Mouse (Mus musculus): ENCODE data around the gene Fscn3.
A peak's percentile ranks its signal among the peaks of the same experiment; 100 is the strongest.

Fscn3 gene

DNA sequence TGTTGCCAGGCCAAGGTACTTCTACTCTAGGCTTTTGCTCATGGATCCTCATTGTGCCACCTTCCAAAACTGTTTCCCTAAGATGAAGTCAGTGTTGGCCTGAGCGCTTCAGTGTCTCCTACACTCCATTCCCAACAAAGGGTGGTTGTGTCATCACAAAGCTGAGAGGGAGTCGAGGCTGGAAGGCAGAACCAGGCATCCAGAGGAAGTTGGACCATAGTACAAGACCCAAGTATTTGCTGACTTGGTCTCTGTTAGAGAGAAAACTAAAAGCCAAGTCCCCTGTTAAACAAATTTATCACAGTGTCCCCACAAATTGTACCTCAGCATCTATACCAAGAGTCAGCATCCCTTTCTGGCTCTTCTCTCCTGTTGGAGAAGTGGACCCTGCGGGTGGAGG lies 701 bp downstream of the Fscn3 start, which contains the start of gene Gcc1:
Gene Gcc1, minus strand, starts transcription at position 101 of the 400 bp plus-strand sequence.
- DNase-seq (ENCODE audit: extremely low spot score) = no peak

DNA sequence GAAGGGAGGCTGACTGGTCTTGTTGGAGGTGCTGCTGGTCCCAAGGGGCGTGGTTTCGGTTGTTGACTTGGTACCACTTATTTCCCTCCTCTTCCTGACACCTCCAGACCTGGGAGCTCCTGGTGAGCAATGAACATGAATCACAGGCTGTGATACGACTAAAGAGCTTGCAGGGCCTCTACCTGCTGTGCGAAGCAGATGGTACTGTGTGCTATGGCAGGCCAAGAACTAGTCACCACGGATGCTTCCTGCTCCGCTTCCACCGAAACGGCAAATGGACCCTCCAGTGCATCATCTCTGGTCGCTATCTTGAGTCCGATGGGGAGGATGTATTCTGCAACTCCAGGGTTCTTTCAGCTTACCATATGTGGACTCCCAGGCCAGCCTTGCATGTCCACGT lies 2.3 kb downstream of the Fscn3 start:
- no peak for DNase-seq (ENCODE audit: extremely low spot score)

DNA sequence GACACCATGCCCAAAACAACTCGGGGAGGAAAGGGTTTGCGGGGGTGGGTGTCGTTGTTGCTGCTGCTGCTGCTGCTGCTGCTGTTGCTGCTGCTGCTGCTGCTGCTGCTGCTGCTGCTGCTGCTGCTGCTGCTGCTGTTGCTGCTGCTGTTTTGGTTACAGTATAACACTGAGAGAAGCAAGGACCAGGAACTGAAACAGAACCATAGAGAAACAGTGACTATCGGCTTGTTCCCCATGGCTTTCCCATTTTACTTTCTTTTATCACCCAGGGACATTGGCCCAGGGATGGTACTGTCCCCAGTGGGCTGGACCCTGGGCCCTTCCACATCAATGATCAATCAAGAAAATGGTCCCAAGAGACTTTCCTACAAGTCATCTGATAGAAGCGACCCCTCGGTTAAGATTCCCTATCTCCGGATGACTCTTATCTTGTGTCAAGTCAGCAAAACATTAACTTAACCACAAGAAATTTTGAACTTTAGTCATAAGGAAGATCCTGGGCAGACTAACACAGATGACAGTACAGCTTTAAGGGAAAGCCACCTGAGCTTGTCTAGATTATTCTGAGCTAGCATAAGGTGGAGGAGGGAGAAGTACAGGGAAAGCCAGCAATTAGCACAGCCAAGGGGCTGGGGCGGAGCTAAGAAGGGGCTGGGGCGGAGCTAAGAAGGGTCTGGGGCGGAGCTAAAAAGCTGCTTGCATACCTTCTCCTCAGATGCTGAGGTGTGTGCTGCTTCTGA lies 3.4 kb downstream of the Fscn3 start:
- no peak for DNase-seq (ENCODE audit: extremely low spot score)

DNA sequence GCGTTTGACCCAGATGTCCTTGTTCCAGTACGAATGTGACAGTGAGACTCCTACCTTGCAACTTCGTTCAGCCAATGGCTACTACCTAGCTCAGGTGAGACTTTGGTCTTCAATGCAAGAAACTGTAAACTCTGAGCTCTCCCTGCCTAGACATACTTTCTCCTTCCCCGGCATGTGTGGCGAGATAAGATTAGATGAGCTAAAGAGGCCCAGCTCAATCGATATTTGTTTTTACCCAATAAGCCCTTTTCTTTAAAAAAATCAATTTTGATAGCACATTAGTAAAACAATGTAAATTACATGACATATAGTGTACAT lies 3.9 kb downstream of the Fscn3 start:
- no peak for DNase-seq (ENCODE audit: extremely low spot score)

DNA sequence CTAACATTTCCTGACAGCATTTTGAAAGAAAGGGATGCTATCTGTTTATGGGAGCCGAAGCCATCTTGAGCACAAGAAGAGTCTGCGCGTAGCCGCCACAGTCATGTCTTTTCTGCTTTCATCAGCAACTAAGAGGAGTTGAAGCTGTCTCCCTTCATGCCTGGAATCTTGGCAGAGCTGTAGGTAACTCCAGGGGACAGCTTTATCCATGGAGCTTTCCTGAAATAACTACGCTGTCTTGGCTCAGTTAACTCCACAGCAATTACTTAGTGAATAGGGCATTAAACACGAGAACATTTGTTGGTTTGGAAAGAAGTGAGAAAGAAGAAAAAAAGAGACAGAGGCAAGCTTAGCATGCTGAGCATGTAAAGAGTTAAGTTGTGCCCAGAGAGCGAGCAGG lies 20.3 kb downstream of the Fscn3 start:
- DNase-seq (ENCODE audit: extremely low spot score) = no peak

DNA sequence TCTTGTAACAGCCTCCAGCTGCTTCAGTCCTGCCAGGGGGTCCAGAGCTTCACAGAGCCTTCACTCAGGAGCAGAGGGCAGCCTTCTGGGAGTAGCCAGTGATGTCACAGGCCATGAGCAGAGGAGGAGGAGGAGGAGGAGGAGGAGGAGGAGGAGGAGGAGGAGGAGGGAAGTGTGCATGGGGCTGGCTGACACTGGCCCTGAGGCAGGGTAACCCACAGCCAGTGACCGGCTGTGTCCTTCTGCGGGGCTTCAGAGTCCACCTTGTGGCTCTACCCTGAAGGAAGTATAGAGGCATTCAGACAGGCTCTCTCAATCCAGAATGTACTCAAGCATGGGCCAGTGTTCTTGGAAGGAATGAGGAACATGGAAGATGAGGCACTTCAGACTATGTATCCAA lies 21.7 kb downstream of the Fscn3 start, which contains the start of gene Pax4:
Gene Pax4, minus strand, starts transcription at position 101 of the 400 bp plus-strand sequence.
- no peak for DNase-seq (ENCODE audit: extremely low spot score)

DNA sequence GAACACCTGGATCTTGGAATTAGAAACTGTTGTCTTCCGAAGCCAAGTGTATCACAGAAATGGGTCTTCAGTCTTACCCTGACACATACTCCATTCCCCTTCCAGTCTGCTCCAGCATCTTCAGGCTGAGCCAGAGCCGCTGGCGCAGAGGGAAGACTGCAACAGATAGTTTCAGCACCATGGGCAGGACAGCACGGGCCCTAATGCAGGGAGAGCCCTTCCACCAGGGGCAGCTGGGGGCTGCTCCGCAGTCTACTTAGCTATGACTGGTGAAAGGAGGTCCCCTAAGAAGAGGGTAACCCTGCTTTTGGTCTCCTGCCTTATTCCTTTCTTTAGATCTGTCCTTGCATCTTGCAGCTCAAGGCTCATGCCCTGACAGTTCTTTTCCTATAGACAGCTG lies 22.9 kb downstream of the Fscn3 start:
- no peak for DNase-seq (ENCODE audit: extremely low spot score)

DNA sequence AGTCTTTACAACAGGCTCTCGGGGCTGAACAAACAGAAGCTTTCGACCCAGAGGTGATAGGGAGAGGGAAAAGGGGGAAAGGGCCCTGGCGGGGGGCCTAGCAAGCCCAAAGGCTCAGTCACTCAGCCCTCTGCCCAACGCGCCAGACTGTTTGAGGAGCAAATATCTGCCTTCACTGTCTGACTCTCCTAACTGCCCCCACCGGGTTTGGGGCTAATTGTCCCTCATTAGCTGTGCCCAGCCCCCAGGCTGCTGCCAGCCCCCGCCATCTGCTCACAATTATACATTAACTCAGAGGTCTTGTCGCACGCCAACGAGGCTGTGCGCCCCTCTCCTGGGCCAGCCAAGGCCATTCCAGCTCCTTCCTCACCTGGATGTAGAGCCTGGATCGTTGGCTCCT lies 23.4 kb downstream of the Fscn3 start:
- DNase-seq (ENCODE audit: extremely low spot score) = no peak

DNA sequence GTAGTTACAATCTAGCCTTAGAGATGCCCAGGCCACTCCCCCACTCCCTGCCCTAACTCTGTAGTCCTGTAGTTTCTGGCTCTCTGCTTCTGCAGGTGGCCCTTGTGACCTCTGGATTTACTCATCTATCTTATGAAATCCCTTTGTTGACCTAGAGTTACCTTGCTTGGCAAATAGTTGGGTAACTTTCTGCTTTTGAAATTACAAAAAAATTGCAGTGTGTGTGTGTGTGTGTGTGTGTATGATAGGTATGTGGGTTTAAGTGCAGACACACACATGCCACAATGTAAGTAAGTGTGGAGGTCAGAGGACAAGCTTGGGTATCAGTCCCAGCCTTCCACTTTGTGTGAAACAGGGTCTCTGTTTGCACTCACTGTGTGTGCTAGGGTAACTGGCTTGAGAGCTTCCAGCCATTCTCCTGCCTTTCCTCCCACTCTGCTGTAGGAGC lies 31.7 kb downstream of the Fscn3 start:
- DNase-seq (ENCODE audit: extremely low spot score) = no peak

DNA sequence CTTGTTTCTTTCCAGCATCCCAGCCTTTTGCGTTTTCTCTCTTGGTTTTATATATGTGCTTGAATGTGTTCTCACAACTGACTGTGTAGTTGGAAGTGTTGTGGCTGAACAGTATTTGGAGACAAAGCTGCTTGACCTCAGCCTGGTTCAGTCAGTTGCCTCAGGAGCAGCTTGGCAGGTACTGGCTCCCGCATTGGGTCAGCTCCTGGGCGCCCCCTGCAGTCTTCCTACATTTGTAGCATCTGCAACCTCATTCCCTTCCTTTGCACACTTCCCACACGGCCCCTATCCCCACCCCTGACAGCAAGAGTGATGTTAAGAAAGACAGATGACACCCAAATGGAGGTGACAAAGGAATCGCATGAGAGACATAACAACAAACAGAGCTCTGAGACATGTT lies 32.9 kb downstream of the Fscn3 start:
- peak; percentile 49 for DNase-seq (ENCODE audit: extremely low spot score)

DNA sequence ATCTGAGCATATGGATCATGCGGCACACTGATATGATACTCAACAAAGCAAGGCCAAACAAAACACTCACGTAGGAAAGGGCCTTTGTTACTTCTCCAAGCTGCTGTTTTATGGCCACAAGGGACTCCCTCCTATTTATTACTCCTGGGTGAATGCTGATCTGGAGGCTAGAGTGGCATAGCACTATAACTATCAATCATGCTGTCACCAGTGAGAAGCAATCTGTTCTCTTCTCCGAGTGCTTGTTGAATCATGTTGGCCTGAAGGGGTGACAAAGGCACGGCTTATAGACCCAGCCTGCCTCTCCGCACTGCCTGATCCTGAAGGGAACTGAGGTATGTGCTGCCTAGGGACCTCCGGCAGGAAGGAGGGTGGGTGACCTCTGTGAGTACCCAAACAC lies 37.0 kb downstream of the Fscn3 start:
- peak; percentile 34 for DNase-seq (ENCODE audit: extremely low spot score)

DNA sequence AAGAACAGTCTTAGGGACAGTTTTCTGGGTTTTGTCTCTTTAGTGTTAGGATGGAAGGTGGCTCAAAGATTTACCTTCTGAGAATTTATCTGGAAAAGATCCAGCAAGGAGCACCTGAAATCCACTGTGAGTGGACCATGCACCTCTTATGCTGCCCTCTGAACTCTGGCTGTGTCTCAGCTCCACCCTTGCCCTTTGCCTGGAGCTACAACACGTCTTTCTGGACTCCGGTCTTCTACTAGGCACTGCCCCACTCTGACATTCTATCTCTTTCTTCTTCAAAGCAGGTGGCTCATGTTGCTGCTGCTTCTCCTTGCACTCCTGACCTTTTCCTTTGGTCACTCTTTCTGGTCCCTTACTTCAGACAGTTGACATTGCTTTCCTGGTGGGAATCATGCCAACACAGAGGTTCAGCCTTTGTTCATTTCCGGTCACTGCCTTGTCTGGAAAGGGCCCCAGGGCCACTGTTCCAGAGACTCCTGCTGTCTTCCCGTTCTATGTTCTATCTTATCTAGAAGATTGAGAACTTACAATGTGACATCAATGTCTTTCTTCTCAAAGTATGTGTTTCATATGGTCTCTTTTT lies 42.5 kb downstream of the Fscn3 start:
- DNase-seq (ENCODE audit: extremely low spot score) = no peak

DNA sequence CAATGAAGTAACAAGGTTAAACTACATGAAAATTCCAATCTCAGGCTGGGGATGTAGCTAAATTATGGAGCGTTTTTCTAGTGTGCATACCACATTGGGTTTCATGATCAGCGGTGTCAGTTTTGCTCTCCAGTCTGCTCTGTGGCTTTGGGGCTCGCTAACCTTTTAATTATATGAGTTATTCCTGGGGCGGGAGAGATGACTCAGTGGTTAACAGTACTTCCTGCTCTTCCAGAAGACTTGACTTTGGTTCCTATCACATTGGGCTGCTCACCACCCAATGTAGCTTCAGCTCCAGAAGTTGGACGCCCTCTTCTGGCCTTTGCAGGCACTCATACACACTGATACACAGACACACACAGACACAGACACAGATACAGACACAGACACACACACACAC lies 43.0 kb downstream of the Fscn3 start:
- no peak for DNase-seq (ENCODE audit: extremely low spot score)

DNA sequence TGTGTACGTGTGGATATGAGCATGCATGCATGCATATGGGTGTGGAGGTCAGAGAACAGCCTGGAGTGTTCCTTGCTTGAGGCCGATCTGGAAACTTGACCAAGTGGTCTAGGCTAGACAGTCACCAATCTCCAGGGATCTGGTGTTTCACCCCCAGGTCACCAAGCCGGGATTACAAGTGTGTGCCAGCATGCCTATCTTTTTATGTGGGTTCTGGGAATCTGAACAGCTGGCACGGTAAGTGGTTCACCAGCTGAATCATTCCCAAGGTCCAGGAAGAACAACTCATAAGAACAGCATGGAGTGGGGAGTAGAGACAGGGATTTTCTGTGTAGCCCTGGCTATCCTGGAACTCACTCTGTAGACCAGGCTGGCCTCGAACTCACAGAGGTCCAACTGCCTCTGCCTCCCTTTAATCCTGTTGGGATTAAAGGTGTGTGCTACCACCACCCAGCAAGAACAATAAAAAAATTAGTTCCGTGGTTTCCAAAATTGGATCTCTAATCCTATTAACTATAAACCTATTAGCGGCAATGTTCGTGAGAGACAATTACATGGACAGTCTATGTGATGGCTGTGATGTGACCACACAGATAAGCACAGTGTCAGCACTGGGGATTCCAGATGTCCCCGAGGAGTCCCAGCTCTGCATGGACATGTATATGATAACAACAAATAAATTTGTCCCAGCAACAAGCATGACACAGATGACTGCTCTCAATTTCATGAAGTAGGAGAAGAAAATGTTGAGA lies 43.9 kb downstream of the Fscn3 start:
- no peak for DNase-seq (ENCODE audit: extremely low spot score)

DNA sequence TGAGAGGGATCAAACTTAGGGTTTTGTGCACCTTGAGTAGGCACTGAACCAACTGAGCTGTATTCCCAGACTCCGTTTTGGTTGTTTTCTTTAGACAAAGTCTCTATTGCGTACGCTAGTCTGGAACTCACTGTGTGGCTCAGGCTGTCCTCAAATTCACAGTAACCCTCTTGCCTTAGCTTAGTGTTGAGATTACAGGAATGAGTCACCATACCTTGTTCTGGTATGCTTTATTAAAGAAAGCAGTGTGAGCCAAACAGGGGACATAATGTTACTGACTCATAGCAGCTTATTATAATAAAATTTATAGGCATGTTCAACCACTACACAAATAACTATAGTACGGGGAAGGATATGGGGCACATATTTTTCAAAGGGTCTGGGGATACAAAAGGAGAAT lies 46.6 kb downstream of the Fscn3 start:
- no peak for DNase-seq (ENCODE audit: extremely low spot score)

DNA sequence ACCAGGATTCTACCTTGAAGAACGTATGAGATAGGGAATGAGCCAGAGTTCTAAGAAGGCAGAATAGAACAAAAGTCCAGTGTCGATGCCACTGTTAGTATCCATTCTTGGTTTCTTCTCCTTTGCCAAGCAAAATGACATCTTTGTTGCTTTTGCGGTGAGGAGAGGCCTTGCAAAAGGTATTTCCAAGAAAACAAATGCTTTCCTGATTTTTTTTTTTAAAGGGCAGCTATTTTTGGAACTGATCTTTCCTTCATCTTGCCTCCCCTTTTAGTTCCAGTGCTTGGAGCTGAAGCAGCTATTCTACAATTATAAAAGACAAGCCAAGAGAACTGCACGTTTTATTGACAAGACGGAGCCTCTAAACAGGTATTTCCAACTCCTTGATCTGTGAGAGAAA lies 47.2 kb downstream of the Fscn3 start, which contains the start of gene Snd1:
Gene Snd1, plus strand, starts transcription at position 301 of the 400 bp plus-strand sequence.
- no peak for DNase-seq (ENCODE audit: extremely low spot score)

DNA sequence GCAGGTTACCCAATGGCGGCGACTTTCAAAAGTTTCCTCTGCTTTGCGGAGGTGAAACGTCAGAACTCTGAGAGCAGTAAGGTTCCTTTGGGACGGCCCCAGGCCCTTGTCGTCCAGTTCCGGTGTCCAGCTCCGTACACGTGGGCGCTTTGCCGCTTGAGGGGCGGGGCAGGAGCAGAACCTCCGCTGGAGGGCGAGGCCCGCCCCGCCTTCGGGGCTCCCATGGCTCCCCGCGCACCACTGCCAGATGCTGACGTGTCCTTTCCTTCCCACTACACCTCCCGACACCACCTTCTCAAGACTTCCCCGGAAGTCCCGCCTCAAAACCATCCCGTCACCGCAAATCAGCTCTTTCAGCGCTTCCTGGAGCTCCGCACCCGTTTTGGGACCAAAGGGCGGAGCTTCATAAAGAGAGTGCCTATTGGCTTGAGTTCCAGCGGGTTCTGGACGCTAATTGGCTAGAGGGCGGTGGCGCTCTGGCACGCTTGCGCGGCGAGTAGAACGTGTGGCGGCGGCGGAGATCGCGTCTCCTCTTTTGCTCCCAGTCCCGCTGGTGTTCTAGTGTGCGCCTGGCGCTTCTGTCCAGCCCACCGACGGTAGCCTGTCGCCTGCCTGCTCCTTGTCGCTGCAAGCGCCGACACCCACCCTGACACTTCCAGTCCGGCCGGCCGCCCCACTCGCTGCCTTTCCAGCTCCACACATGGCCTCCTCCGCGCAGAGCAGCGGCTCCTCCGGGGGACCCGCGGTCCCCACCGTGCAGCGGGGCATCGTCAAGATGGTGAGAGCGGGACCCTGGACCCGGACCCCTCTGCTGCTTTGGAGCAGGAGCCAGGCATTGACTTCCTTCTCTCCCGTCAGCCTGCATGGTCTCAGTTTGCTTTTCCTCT lies 52.5 kb downstream of the Fscn3 start:
- DNase-seq (ENCODE audit: extremely low spot score) = peak; percentile 96

DNA sequence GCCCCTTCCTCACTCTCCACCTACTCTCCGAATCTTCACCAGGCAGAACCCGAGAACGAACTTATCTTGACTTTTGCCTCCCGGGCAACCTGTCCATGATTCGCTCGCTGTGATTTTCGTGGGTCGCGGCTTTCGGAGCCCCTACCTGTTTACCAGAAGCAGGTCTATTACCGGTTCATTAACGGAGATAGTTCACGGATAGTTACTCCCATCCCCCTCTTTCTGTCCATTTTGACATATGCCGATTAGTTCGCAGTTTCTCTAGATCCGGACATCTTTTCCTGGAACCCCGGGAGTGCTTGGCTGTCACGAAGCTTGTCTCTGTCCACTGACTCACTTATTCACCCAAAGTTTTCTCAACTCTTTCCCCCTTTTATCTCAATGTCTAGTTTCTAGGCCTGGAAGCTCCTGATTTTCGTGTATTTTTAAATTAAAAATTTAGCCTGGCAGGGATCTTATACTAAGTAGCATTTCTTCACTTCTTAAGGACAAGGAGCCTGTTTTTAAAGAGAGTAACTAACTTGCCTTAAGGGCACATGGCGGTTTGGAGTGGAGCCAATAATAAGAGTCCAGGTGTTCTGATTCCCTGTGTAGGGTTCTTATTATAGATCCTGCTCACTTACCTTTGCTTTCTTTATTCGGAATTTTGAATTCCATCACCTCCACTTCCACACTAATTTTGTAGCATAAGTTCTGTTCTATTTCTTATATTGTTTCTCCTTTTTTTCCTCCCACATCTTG lies 53.3 kb downstream of the Fscn3 start:
- DNase-seq (ENCODE audit: extremely low spot score) = no peak

DNA sequence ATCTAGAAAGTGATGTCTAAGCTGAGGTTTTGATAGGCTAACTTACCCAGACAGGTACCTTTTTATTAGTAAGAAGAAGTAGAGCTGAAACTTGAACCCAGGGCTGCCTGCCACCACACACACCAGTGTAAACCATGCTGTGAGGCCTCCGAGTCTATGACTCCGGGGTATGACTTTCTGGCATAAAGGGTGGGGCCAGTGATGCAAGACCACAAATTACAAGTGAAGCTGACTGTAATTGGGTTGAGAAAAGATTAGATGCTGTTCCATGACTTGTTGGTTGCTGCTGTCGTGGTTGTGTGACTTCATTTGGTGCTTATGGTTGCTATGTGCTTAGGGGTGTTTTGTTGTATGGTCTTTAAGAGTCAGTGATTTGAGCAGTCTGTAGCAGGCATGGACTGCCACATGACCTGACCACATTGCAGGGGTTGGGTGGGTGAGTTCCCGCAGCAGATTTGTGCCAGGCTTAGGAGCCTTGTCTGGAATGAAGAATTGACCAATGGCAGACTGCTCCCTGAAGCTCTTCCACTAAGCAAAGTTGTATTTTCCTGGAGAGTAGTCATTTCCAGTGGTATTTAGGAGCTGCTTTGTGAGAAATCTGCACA lies 55.2 kb downstream of the Fscn3 start:
- no peak for DNase-seq (ENCODE audit: extremely low spot score)

DNA sequence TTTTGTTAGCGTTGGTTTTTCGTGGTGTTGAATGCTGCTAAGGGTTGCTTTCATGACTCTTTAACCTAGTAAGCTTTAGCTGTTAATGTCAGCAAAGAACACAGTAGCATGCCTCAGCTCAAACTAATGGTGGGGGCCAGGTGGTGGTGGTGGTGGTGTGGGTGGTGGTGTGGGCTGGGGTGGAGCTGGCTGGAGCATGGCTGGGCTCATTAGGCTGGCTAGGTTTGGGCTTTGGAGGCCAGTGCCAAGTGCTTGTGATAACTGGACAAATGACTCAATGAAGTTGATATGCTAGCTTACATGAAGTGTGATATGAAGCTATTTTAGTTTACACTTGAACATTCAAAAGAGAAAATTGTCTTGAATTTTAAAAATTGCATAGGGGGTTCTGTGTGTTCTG lies 58.4 kb downstream of the Fscn3 start:
- DNase-seq (ENCODE audit: extremely low spot score) = no peak

DNA sequence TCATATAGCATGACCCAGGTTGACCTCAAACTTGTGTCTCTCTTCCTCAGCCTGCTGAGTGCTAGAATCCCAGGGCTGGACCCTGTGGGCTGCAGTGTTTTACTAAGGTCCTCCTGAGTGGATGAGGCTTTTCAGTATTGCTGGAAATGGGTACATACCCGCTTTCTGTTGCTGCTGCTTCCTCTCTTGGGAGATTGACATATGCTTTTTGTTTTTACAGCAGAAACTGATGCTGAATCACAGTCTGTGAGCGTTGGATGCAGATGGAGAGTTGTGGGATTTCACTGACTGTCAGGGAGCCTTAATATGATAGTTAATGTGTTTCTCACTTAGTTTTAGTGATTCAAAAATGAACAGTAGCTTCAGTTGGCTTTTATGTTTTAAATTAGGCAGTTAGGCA lies 58.9 kb downstream of the Fscn3 start:
- DNase-seq (ENCODE audit: extremely low spot score) = no peak
